Mouse (Mus musculus): ENCODE data around the gene Psmd1. TPM values are rescaled to one million over a fixed set of nuclear protein-coding genes. Genes with fewer than 3 reads are reported as not detected.

Gene Psmd1
- total and polyA plus RNA-seq, 3 experiments: 57.9 to 155 (median 116) TPM

DNA sequence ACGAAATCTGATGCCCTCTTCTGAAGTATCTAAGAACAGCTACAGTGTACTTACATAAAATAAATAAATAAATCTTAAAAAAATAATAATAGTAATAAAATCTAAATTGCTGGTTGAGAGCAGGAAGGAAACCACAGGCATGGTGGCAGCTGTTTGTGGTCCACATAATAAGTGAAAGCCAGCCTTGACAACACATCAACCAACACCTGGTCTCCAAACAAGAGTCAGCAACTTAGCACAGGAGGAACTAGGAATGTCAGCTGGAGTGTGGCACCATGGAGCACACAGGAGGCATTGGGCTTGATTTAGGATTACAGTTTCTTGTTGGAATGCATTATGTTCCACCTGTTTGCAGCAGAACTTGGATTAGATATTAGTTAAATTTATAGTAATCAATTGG, 40.9 kb downstream of the Psmd1 start:
- Histone ChIP-seq H3K4me3 (ENCODE audit: control insufficient read depth in 1 of 2, insufficient read depth in 1 of 2, low read depth in 2 of 2, low read length in 2 of 2) (no peak overlapping the region), H3K27me3 (ENCODE audit: control insufficient read depth in 1 of 2, insufficient read depth in 2 of 2, low read length in 2 of 2) (no peaks in the 10 kb centered on the region), H3K27ac (ENCODE audit: control insufficient read depth, low read depth, low read length) (no peak overlapping the region), H3K79me2 (ENCODE audit: control insufficient read depth, insufficient read depth, low read length, poor library complexity) (no peaks in the 10 kb centered on the region), H3K9ac (ENCODE audit: control insufficient read depth, low read depth, low read length, poor library complexity, severe bottlenecking) (no peak overlapping the region), H3K4me1 (ENCODE audit: control insufficient read depth in 1 of 2, insufficient read depth in 2 of 2, low read length in 2 of 2) (no peaks in the 10 kb centered on the region), H3K9me3 (replicated peaks; ENCODE audit: insufficient read depth, low read length) (no peaks in the 10 kb centered on the region), H3K36me3 (ENCODE audit: control insufficient read depth in 1 of 2, insufficient read depth in 2 of 2, low read length in 2 of 2) (peaks cover 0 to 11% of the 10 kb centered on the region in 2 experiments; a peak in 3 of 4 replicates)
- no peak for DNase-seq (ENCODE audit: low read depth, low spot score)
- TF ChIP-seq EP300 (IDR thresholded peaks at IDR 0.05; ENCODE audit: low read depth in 1 of 2, low read length in 2 of 2) (no peak), RAD21 (IDR thresholded peaks at IDR 0.05; ENCODE audit: low read depth, low read length) (no peak), USF1 (IDR thresholded peaks at IDR 0.05; ENCODE audit: low read depth, low read length) (no peak), GABPA (IDR thresholded peaks at IDR 0.05; ENCODE audit: low read depth, low read length) (no peak), ELF1 (IDR thresholded peaks at IDR 0.05; ENCODE audit: low read depth, low read length) (no peak), CHD1 (IDR thresholded peaks at IDR 0.05; ENCODE audit: low read depth, low read length) (no peak), MAZ (IDR thresholded peaks at IDR 0.05; ENCODE audit: low read depth, low read length) (no peak), E2F4 (IDR thresholded peaks at IDR 0.05; ENCODE audit: borderline replicate concordance, low read depth, low read length) (no peak), UBTF (IDR thresholded peaks at IDR 0.05; ENCODE audit: borderline replicate concordance, insufficient read depth, low read depth, low read length) (no peak), USF2 (IDR thresholded peaks at IDR 0.05; ENCODE audit: borderline replicate concordance in 1 of 2, insufficient read depth in 1 of 2, low read depth in 1 of 2, low read length in 2 of 2) (no peak), NELFE (IDR thresholded peaks at IDR 0.05; ENCODE audit: low read depth, low read length) (no peak), CTCF (IDR thresholded peaks at IDR 0.05 in 2 of 3, conservative IDR thresholded peaks at IDR 0.05 in 1 of 3; ENCODE audit: control insufficient read depth in 1 of 3, insufficient read depth in 1 of 3, low read depth in 2 of 3, low read length in 3 of 3, poor library complexity in 1 of 3, severe bottlenecking in 1 of 3) (no peak)

DNA sequence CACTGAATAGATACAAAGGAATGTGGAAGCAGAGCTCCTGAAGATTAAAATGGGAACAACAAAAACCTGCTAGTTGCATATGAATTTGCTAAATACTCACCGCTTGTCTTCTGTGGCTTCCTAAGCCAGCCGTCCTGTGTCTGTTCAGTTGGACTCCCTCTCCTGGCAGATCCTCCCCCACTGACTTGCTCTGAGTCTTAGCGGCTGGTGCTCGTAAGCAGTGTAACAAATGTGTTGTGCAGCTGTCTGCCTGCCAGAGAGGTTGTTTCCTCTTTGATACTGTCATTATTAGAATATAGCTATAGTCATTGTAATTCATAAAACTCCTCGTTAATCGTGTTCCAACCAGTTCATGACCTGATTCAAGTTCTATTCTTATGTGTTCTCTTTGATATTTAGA, 47.6 kb downstream of the Psmd1 start, which contains the start of gene Htr2b:
TSS of gene Htr2b (minus strand) at position 192 of the 400 bp plus-strand sequence.
- TF ChIP-seq UBTF (IDR thresholded peaks at IDR 0.05; ENCODE audit: borderline replicate concordance, insufficient read depth, low read depth, low read length): no peak
- no peak for TF ChIP-seq SMC3 (IDR thresholded peaks at IDR 0.05; ENCODE audit: low read depth, low read length)
- TF ChIP-seq TCF12 (IDR thresholded peaks at IDR 0.05; ENCODE audit: low read depth, low read length): no peak
- no peak for TF ChIP-seq ZMIZ1 (IDR thresholded peaks at IDR 0.05; ENCODE audit: low read depth, low read length)
- TF ChIP-seq POLR2AphosphoS5 (IDR thresholded peaks at IDR 0.05; ENCODE audit: borderline replicate concordance, low read depth, low read length): no peak
- no peak for TF ChIP-seq E2F4 (IDR thresholded peaks at IDR 0.05; ENCODE audit: borderline replicate concordance, low read depth, low read length)
- no peak for TF ChIP-seq JUND (IDR thresholded peaks at IDR 0.05; ENCODE audit: low read depth, low read length)
- no peak for TF ChIP-seq MAX (IDR thresholded peaks at IDR 0.05; ENCODE audit: low read length)
- no peak for TF ChIP-seq ETS1 (IDR thresholded peaks at IDR 0.05; ENCODE audit: low read depth, low read length)
- TF ChIP-seq GABPA (IDR thresholded peaks at IDR 0.05; ENCODE audit: low read depth, low read length): no peak
- peaks cover 0 to 21% of the 10 kb centered on the region in 2 experiments; a peak in 3 of 4 replicates for H3K36me3 ChIP-seq (ENCODE audit: control insufficient read depth in 1 of 2, insufficient read depth in 2 of 2, low read length in 2 of 2)

More for the DNA sequence above, 47.6 kb downstream of the Psmd1 start, which contains the start of gene Htr2b:
- no peak within 1 kb of the TSS for H3K4me3 ChIP-seq (ENCODE audit: control insufficient read depth in 1 of 2, insufficient read depth in 1 of 2, low read depth in 2 of 2, low read length in 2 of 2)
- H3K27ac ChIP-seq (ENCODE audit: control insufficient read depth, low read depth, low read length): no peak within 1 kb of the TSS
- no peaks in the 10 kb centered on the region for H3K4me1 ChIP-seq (ENCODE audit: control insufficient read depth in 1 of 2, insufficient read depth in 2 of 2, low read length in 2 of 2)
- no peaks in the 10 kb centered on the region for H3K9me3 ChIP-seq (replicated peaks; ENCODE audit: insufficient read depth, low read length)
- DNase-seq (ENCODE audit: low read depth, low spot score): no peak
- no peaks in the 10 kb centered on the region for H3K79me2 ChIP-seq (ENCODE audit: control insufficient read depth, insufficient read depth, low read length, poor library complexity)
- H3K9ac ChIP-seq (ENCODE audit: control insufficient read depth, low read depth, low read length, poor library complexity, severe bottlenecking): no peak within 1 kb of the TSS
- no peaks in the 10 kb centered on the region for H3K27me3 ChIP-seq (ENCODE audit: control insufficient read depth in 1 of 2, insufficient read depth in 2 of 2, low read length in 2 of 2)
